Mouse (Mus musculus) liver, embryonic 16.5 days (tissue): ENCODE measurements around the gene Tppp2. TPM values are rescaled to one million over a fixed set of nuclear protein-coding genes. Genes with fewer than 3 reads are reported as not detected.
"Not testable (repeated sequence)": the region's sequence is repeated elsewhere in the genome, so short reads cannot be mapped to it uniquely, and the experiment has no call there.

ENCODE experiments used
- ATAC-seq: fragments of 200-750 bp; cut with Nextera tagmentation; 2 replicates; pipeline ENCODE4 v1.8.0; 2017; ENCODE audit warnings: low read depth, mild to moderate bottlenecking, moderate number of reproducible peaks, moderate library complexity
- H3K27ac ChIP-seq: fragments of 300-500 bp; sonication (generic); 2 replicates; pipeline ENCODE4 v1.5.1; 2014; ENCODE audit warnings: mild to moderate bottlenecking, low read length
- H3K27me3 ChIP-seq: fragments of 300-500 bp; sonication (generic); 2 replicates; pipeline ENCODE4 v1.6.1; 2014; ENCODE audit warnings: low read depth, low read length, mixed read lengths; ENCODE audit not compliant: control insufficient read depth, insufficient read depth
- H3K36me3 ChIP-seq: fragments of 300-500 bp; sonication (generic); 2 replicates; pipeline ENCODE4 v1.6.1; 2014; ENCODE audit warnings: mild to moderate bottlenecking; ENCODE audit not compliant: control insufficient read depth, insufficient read depth
- H3K4me1 ChIP-seq: fragments of 300-500 bp; sonication (generic); 2 replicates; pipeline ENCODE4 v1.6.1; 2014; ENCODE audit warnings: low read depth, low read length, mixed read lengths; ENCODE audit not compliant: control insufficient read depth
- H3K4me2 ChIP-seq: fragments of 300-500 bp; sonication (generic); 2 replicates; pipeline ENCODE4 v1.6.1; 2014; ENCODE audit warnings: low read depth, low read length, mixed read lengths
- H3K4me3 ChIP-seq: fragments of 300-500 bp; sonication (generic); 2 replicates; pipeline ENCODE4 v1.5.1; 2014; ENCODE audit warnings: low read depth, mild to moderate bottlenecking, low read length
- H3K9ac ChIP-seq: fragments of 300-500 bp; sonication (generic); 2 replicates; pipeline ENCODE4 v1.6.1; 2014; ENCODE audit warnings: low read depth, low read length
- H3K9me3 ChIP-seq: fragments of 300-500 bp; sonication (generic); replicated peaks from 2 replicates; pipeline ENCODE4 v1.6.1; 2016; ENCODE audit warnings: low read length; ENCODE audit not compliant: control insufficient read depth
- WGBS: fragments of 180-500 bp; shearing (Covaris S2); extraction: QIAGEN DNeasy Blood & Tissue Kit; methylation state at CpG from one replicate; pipeline ENCODE4 v1.1.7; 2014; ENCODE audit not compliant: insufficient replicate concordance; 5-methylcytosine and 5-hydroxymethylcytosine counted together
- polyA plus RNA-seq: library from polyadenylated mRNA; unstranded; fragments of >200 nt; fragmentation: Nextera tagmentation; extraction: Ambion mirVana; gene quantifications from 2 replicates; pipeline ENCODE4 v1.2.1, GENCODE M21; 2015

The Tppp2 gene
- polyA plus RNA-seq, 1 experiment from 2014 or later, result not detected

DNA sequence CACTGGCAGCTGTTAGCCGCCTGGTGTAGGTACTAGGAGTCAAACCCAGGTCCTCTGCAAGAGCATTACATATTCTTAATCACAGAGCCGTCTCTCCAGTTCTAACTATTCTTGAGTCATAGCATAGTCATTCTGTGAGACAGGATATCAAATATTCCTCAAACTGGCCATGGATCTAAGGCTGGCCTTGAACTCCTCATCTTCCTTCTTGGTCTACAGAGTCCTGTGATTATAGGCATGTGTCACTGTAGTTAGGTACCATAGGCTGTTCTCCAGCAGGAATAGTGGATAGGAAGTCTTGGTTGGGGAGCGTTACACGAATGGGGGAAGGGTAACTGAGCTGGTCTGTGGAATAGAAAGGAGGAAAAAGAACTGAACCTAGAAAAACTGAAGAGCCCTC lies 1.7 kb upstream of the Tppp2 start:
- Histone ChIP-seq H3K36me3 (no peaks in the 10 kb centered on the region), H3K9ac (no peak overlapping the region), H3K4me2 (no peak overlapping the region), H3K4me3 (no peak overlapping the region), H3K9me3 (no peaks in the 10 kb centered on the region), H3K27ac (no peak overlapping the region), H3K27me3 (peaks cover 17% of the 10 kb centered on the region), H3K4me1 (peaks cover 10% of the 10 kb centered on the region)
- 62% methylated on average over 4 of the region's 4 CpGs for WGBS
- ATAC-seq, result no peak

DNA sequence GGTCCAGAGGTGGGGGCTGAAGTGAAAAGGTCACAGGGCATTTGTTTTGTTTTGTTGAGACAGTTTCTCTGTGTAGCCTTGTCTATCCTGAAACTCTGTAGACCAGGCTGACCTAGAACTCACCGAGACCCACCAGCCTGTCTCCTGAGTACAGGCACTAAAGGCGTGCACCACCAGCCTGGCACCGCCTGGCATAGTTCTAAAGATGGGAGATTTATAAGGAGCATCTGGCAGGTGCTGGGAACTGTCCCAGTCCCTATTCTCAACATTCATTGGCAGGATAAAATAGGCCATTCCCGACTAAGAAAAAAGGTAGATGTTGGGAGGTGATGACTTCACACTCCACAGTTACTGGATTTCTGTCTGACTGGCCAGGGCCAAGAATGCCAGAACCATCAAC lies 741 bp downstream of the Tppp2 start:
- 64% methylated on average over 4 of the region's 4 CpGs for WGBS
- ATAC-seq, result no peak
- no peak overlapping the region for H3K4me2 ChIP-seq
- H3K9ac ChIP-seq, result no peak overlapping the region
- peaks cover 5% of the 10 kb centered on the region for H3K27me3 ChIP-seq
- H3K9me3 ChIP-seq, result no peaks in the 10 kb centered on the region
- no peak overlapping the region for H3K4me3 ChIP-seq
- no peak overlapping the region for H3K27ac ChIP-seq
- no peaks in the 10 kb centered on the region for H3K36me3 ChIP-seq
- H3K4me1 ChIP-seq, result peaks cover 4% of the 10 kb centered on the region

DNA sequence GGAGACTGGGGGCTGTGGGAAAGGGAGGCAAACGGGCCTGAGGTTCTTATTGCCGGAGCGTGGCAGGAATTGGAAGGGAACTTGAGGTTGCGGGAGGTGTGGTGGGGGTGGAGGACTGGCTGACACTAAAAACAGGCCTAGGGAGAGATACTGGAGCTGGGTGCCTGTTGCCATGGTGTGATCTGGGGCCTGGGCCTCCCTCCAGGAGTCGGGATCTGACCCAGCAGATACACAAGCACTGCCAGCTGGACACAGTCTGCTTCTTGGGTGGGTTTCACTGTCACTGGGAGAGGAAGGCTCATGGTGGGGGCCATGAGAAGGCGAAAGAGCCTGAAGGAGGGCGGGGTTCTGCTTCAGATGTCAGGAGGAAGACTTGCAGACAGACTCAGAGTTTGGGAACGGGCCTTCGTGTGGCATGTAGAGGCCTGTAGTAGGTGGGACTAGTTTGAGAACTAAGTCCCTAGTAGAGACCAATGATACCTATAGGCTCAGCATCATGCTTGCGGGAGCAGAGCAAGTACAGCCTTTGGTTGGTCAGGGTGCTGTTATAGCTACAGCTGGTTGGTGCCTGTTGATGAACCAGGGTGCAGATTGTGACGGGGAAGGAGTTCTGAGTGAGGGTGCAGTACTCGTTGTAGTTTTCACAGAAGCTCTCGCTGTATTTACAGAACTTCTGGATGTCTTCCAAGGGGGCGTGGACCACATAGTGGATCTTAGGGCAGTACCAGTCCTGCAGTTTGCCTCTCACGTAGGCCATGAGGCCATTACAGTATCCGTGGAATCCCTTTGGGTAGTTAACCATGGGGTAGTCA lies 3.7 kb downstream of the Tppp2 start:
- WGBS, result 64% methylated on average over 16 of the region's 16 CpGs
- no peaks in the 10 kb centered on the region for H3K36me3 ChIP-seq
- no peaks in the 10 kb centered on the region for H3K9me3 ChIP-seq
- no peak overlapping the region for H3K4me2 ChIP-seq
- no peak overlapping the region for H3K4me3 ChIP-seq
- no peaks in the 10 kb centered on the region for H3K27me3 ChIP-seq
- H3K9ac ChIP-seq, result no peak overlapping the region
- H3K27ac ChIP-seq, result no peak overlapping the region
- no peaks in the 10 kb centered on the region for H3K4me1 ChIP-seq
- peak; percentile 39; the same call in 1 of the 2 replicates for ATAC-seq

DNA sequence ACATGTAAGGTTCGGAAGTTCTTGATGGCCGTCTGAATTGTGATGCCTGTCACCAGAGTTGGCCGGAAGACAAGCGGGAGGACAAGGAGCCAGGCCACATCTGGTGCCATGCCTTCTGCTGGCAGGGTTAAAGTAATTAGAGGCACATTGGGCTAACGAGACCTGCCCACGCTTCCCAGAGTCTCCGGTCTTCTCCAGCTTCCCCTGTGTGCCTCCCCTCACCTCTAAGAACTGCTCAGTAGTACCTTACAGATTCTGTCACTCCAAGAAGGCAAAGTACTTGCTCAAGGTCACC lies 4.3 kb downstream of the Tppp2 start, which contains the start of gene Rnase13:
Gene Rnase13 (minus strand): TSS at position 203 of the 295 bp plus-strand sequence.
- no peak within 1 kb of the TSS for H3K27ac ChIP-seq
- no peak within 1 kb of the TSS for H3K9ac ChIP-seq
- no peaks in the 10 kb centered on the region for H3K36me3 ChIP-seq
- no peak within 1 kb of the TSS for H3K4me2 ChIP-seq
- H3K9me3 ChIP-seq, result no peaks in the 10 kb centered on the region
- 74% methylated on average over 7 of the region's 7 CpGs for WGBS
- no peak for ATAC-seq
- no peaks in the 10 kb centered on the region for H3K4me1 ChIP-seq
- no peaks in the 10 kb centered on the region for H3K27me3 ChIP-seq
- no peak within 1 kb of the TSS for H3K4me3 ChIP-seq

DNA sequence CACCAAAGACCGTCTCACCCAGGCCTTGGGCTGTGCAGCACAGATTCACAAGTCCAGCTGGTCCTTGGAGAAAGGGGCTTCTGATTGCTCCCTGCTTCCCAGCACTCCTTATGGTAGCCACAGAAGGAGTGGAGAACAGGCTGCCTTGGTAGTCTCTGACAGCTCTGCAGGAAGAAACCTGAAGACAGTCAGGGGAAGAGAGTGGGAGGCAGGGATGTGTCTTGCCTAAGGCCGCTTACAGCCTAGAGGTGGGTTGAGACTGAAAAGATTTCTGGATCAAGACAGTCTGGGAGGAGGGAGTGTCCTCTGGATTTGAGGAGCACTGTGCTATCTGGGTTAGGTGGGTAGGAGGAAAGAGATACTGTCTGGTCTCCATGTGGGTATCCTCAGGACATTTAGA lies 4.7 kb downstream of the Tppp2 start:
- ATAC-seq, result no peak
- no peak overlapping the region for H3K4me2 ChIP-seq
- no peaks in the 10 kb centered on the region for H3K36me3 ChIP-seq
- H3K9me3 ChIP-seq, result no peaks in the 10 kb centered on the region
- no peaks in the 10 kb centered on the region for H3K4me1 ChIP-seq
- no peak overlapping the region for H3K4me3 ChIP-seq
- H3K27me3 ChIP-seq, result no peaks in the 10 kb centered on the region
- H3K9ac ChIP-seq, result no peak overlapping the region
- no peak overlapping the region for H3K27ac ChIP-seq
- WGBS, result 62% methylated on average over 2 of the region's 2 CpGs

DNA sequence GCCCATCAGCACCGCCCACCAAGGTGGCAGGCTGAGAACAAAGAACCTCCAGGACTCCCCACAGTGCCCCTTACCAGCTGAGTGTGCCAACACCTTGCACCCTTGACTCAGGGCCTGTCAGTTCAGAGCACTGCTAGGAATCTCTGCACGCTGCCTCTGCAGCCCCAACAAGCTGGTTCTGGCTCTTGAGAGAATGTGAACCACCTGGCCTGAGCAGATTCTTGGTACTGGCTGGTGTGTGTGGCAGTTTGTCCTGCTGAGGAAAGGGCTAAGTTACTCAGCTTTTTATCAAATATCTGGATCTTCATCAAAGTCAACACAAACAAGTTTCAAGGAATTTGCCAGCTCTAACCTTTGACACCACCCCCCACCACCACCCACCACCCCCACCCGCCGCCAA lies 5.3 kb downstream of the Tppp2 start:
- Histone ChIP-seq H3K9ac (no peak overlapping the region), H3K4me2 (no peak overlapping the region), H3K4me3 (no peak overlapping the region), H3K9me3 (no peaks in the 10 kb centered on the region), H3K27me3 (no peaks in the 10 kb centered on the region), H3K27ac (no peak overlapping the region), H3K4me1 (no peaks in the 10 kb centered on the region), H3K36me3 (no peaks in the 10 kb centered on the region)
- WGBS, result 78% methylated on average over 4 of the region's 4 CpGs
- ATAC-seq, result no peak

DNA sequence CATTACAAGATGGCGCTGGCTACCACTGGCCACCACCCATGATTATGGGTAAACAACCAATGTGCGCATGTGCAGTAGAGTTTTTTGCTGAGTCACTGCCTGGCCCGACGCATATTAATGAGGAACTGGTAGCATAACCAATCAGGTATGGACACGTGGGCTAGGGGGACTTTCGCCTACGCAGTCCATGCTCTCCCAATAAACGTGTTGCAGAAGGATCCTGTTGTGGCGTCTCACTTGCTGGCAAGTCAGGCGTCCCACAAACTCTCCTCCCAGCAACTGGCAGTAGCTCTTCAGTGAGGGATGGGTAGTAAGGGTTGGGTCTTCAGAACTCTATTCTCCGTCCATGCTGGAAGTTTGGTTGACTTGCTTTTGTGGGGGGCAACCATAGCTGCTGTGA lies 8.7 kb downstream of the Tppp2 start:
- not testable (repeated sequence) for H3K4me3 ChIP-seq, H3K4me2 ChIP-seq, H3K27ac ChIP-seq, H3K9ac ChIP-seq, ATAC-seq, H3K4me1 ChIP-seq, H3K9me3 ChIP-seq, H3K27me3 ChIP-seq, H3K36me3 ChIP-seq
- 84% methylated on average over 11 of the region's 11 CpGs for WGBS

DNA sequence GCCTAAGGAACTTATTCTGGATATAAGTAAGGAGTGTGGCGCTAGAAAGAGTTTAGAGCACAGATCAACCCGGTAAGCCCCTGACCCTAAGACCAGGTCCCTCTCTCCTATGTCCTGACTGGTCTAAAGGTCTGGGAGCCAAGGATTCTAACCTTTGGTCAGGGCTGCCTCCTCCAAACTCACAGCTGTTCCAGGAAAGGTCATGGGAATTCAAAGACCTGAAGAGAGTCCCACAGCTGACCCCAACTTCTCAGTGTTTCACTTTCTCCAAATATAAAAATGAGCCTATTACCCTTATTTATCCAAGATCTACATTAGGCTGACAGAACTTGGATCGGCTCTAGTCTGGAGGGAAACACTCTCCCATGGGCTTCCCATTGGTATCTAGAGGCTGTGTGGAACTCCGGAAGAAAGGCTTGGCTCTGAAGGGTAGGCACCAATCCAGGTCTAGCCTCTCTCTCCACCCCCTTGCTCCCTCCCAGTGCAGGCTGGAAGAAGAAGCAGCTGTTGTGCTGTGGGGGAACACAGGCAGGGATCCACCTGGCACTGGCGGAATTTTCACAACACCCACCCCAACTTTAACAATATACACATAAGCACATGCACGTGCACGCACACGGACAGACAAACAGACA lies 11.2 kb downstream of the Tppp2 start:
- Histone ChIP-seq H3K27ac (no peak overlapping the region), H3K9me3 (no peaks in the 10 kb centered on the region), H3K27me3 (no peaks in the 10 kb centered on the region), H3K36me3 (no peaks in the 10 kb centered on the region), H3K4me1 (no peaks in the 10 kb centered on the region; the same call in 1 of the 2 replicates), H3K4me3 (no peak overlapping the region), H3K4me2 (no peak overlapping the region), H3K9ac (no peak overlapping the region)
- WGBS, result 65% methylated on average over 8 of the region's 8 CpGs
- ATAC-seq, result no peak; the same call in 1 of the 2 replicates

DNA sequence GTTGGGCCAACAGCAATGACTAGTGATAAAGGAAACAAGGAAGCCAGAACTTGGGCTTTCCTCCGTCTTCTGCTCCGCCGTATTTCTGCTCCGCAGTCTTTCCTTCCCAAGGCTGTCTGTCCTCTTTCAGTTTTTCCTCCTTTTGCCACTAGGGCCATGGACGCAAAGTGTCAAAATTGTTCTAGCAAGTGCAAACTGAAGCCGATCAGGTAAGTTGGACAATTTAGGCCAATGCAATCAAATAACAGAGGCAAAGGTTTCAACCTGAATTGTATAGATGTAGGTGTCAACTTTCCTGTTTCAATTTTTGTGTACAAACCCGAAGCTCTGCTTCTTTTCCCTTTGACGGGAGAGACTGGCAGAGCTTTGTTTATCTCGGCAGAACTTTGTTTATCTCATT lies 11.7 kb downstream of the Tppp2 start:
- ATAC-seq, result no peak
- Histone ChIP-seq H3K9me3 (no peaks in the 10 kb centered on the region), H3K4me1 (no peaks in the 10 kb centered on the region; the same call in 1 of the 2 replicates), H3K4me3 (no peak overlapping the region), H3K27ac (no peak overlapping the region), H3K9ac (no peak overlapping the region), H3K27me3 (no peaks in the 10 kb centered on the region), H3K4me2 (no peak overlapping the region), H3K36me3 (no peaks in the 10 kb centered on the region)
- WGBS, result 51% methylated on average over 9 of the region's 9 CpGs
